Mouse (Mus musculus): ENCODE data around the gene Brf1.
A peak's percentile ranks its signal among the peaks of the same experiment; 100 is the strongest.

Brf1 gene

DNA sequence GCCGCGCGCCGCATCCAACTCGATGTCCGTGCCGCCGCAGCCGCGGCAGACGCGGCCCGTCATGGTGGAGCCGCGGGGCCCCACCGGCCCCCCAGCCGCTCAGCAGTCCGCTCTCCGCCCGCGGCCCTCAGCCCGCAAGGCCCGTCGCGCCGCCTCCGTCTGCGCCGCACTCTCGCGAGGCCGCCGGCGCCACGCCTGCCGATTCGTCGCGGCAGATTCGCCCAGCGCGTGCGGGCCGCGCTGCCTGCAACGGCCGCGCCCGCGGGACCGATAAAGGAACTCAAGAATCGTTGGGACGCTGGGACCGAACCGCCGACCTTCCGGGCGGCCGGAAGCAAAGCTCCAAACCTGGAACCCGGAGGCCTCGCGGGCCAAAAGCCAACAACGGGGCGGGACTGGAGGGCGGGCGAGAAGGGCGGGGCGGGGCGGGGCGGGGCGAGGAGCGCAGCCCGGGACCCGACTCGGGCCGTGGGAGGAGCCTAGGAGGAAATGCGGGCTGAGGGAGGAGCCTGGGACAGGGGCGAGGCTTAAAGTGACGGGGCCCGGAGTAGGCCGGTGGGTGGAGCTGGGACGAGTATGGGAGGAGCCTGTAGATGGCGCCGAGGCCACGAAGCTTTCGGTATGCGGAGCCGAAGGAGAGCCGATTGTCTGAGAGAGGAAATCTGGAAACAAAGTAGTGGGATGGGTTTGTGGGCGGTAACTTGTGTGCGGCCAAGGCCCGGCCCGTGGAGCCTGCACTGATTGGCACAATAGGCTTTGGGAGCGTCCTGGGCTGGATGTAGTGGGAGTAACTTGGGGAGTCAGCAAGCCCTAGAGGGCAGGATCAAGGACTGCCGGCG is at the start of gene Brf1:
Brf1 (minus strand) TSS at position 411 of the 839 bp plus-strand sequence.
- DNase-seq (ENCODE audit: low spot score) = peak; percentile 98

DNA sequence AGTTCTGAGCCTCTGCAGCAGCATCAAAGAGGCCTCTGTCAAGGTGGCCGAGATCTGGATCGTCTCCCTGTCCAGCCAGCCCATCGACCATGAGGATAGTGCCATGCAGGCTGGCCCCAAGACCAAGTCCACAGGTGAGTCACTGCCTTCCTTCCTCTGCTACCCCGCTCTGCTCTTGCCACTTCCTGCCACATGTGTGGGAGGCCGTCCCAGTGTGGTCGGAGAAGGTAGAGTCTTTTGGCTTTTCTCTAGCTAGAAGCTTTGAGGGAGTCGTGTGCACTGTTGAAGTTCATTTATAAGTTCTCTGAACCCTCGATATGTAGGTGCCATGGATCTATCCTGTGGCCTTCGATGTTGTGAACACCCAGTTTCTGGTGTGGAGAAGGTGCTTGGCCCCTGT is 49.3 kb upstream of the Brf1 start:
- no peak for DNase-seq (ENCODE audit: low spot score)

DNA sequence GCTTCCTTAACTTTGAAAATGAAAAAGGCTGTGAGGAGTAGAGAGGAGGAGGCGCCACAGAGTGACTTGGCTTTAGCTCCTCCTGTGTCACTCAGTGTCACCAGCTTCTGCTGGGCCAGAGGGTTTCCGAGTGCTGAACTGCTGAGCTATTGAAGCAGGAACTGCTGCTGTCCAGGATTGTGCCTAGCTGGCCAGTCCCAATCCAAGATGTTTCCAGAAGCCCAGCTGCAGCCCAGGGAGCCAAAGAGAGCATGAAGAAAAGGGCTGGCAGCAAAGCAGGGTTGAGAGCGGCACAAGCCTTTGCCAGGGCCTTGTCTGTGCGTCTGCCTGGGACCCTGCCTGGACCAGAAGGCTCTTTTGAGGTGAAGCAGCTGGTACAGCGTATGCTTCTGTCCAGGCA is 47.6 kb upstream of the Brf1 start:
- no peak for DNase-seq (ENCODE audit: low spot score)

- DNase-seq (ENCODE audit: low spot score) = no peak
Measured at GRCm38 (mm10) chr12:113046861-113047260, 46.4 kb upstream of the Brf1 start.

DNA sequence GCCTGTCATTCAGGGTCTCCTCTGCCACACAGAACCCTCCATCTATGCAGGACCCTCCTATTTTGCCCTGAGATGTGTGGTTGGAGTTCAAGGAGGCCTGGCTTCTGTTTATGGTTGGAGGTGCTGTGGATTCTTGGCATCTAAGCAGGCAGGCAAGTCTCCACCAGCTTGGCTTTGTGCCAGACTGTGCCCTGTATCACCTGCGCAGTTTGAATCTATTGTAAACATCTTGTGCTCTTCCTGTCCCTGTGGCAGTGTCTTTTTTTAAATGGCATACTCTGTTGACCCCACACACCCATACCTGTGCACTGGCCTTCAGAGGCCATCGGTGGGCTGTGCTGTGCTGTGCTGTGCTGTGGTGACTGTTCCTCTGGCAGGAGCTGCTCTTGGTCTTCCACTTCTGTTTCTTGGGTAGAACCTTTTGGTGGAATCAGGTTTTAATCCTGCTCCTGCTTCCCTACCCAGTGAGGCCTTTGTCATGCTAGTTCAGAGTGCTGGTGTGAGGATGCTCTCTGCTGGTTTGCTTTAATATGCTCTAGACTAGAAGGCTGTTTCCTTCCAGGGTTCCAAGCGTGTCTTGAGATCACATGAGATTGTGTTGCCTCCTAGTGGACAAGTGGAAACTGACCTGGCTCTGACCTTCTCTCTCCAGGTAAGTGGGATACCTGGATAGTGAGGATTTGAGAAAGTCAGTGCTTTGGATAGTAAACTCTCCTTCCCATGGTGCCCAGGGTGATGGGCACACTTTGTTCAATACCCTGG is 44.6 kb upstream of the Brf1 start:
- no peak for DNase-seq (ENCODE audit: low spot score)

DNA sequence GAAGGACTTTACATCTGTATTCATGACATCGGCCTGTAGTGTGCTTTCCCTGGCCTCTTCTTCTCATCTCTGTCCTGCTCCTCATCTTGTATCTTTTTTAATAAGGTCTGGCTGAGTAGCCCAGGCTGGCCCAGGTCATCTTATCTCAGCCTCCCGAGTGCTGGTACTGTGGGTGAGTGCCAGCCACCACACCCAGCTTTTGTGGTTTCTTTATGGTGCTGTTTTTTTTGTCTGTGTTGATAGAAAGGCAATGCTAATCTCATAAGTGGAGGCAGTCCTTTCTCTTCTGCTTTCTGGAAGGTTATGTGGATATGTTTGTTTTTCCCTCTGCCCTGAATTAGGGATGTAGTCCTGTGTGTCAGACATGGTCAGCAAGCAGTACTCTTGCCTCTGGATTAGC is 42.0 kb upstream of the Brf1 start:
- DNase-seq (ENCODE audit: low spot score) = no peak

DNA sequence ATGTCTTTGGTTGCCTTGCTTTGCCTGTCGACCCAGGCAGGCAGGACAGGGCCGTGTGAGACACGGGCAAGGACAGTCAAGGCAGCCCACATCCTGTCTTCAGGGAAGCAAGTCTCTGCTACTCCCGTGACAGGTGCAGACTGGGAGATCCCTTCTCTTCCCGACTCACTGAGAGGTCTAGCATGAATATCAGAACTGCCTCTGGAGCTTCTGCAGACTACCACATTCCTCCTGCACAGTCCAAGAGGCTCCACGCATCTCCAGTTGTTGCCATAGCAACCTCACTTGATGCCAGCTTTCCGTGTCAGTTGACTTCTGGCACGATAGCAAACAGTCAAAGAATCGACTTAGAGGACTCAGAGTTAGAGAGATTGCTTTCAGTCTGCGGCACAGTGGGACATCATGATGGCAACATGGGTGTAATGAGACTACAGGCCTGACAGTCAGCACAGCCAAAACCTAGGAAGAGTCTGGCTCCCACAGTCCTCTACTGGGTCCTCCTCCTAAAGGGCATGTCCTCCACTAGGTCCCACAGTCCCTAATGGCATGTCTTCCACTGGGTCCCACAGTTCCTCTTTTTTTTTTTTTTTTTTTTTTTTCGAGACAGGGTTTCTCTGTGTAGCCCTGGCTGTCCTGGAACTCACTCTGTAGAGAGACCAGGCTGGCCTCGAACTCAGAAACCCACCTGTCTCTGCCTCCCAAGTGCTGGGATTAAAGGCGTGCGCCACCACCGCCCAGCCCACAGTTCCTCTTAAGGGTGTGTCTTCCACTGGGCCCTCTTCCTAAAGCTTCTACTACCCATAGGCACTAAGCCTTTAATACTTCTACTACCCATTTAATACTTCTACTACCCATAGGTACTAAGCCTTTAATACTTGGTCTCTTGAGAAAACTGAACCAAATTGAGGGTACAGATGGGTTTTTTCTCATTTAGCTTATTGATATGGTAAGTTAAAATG is 41.3 kb upstream of the Brf1 start:
- peak; percentile 50 for DNase-seq (ENCODE audit: low spot score)

DNA sequence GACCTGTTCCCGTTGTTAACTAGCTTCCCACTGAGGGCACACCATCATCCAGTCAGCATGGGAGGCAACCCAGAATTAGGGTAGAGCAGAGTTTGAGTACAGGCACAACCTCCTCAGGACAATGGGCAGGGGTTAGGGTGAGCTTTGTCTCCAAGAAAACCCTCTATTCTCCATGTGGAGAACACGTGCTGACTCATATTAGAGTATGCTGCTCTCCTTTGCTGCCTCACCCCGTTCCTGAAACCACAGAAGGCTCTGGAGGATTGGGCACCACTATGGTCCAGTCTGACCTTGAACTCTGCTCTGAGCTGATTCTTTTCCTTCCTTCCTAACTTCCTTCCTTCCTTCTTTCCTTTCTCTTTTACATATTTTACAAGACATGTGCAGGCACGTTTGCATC is 37.9 kb upstream of the Brf1 start:
- no peak for DNase-seq (ENCODE audit: low spot score)

DNA sequence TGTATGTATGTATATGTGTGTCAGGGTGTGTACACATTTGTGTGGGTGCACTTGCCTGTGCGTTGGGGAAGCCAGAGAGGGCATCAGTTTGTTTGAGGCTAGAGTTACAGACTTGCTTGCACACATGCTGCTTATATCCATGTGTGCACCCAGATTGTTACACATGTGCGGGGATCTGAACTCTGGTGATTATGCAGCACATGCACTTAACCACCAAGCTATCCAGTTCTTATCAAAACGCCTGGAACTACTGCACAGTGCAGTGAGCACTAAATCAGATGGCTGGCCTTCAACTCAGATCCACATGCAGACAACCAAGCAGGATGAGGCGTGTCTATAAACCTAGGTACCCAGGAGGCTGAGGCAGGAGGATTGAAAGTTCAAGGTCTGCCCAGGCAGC is 36.5 kb upstream of the Brf1 start:
- DNase-seq (ENCODE audit: low spot score) = no peak

- no peak for DNase-seq (ENCODE audit: low spot score)
Measured at GRCm38 (mm10) chr12:113035093-113035492, 34.6 kb upstream of the Brf1 start.

GRCm38 (mm10) chr12:113032296-113033250 is 32.1 kb upstream of the Brf1 start:
- DNase-seq (ENCODE audit: low spot score) = no peak

GRCm38 (mm10) chr12:113031441-113031840 is 30.9 kb upstream of the Brf1 start:
- no peak for DNase-seq (ENCODE audit: low spot score)

DNA sequence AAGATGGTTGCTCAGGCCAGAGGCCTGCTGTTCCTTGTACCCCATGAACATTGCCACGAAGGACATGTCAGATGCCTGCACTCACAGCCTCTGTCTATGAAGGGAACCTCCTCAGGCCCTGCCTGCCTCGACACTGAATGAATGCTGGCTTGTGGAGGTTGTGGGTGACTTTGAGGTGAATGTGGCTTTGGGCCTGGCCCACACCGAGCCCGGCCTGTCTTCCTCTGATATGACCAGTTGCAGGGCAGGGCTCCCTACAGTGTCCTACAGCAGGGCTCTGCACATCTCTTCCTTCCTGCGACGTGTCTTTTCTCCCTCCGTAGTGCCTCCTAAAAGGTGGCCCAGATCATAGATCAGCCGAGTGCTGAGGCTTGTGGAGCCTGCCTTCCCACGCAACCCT is 30.5 kb upstream of the Brf1 start:
- DNase-seq (ENCODE audit: low spot score) = no peak

GRCm38 (mm10) chr12:113030046-113030445 is 29.5 kb upstream of the Brf1 start:
- no peak for DNase-seq (ENCODE audit: low spot score)

DNA sequence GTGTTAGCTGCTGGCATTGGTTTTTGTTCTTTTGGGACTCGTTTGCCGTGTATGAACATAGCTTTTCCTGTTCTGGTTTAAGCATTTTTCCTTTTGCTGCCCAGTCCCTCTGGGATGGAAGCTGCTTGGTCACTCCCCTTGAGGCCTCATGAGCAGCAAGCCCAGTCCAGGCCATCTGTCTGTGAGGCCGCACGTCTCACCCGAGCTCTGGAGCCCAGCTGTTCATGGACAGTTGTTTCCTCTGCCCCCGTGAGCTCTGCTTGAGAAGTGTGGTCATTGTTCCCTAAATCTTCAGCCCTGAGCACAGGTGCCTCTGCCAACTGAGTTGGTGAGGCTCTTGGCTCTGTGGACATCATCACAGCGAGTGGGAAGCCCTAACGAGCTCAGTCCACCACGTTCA is 28.4 kb upstream of the Brf1 start:
- no peak for DNase-seq (ENCODE audit: low spot score)

DNA sequence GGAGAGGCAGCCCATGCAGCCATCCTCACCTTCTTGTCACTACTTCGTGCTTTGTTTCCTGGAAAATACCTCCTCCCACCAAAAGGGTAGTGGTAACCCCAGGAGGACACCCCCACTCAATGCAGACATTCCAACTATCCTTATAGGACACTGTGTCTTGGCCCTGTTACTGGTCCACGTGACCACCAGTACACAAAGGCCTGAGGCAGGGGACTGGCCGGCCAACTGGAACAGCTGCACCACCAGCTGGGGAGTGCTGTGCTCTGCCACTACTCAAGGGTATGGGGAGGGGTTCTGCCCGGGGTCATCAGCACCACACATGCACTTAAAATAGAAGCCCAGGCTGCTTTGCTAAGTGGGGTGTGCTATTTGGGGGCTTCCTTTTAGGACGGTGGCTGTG is 27.6 kb upstream of the Brf1 start:
- no peak for DNase-seq (ENCODE audit: low spot score)

GRCm38 (mm10) chr12:113027495-113027894 is 27.0 kb upstream of the Brf1 start:
- DNase-seq (ENCODE audit: low spot score) = no peak

- DNase-seq (ENCODE audit: low spot score) = no peak
Measured at GRCm38 (mm10) chr12:113026557-113026956, 26.1 kb upstream of the Brf1 start.

GRCm38 (mm10) chr12:113023082-113023481 is 22.6 kb upstream of the Brf1 start:
- no peak for DNase-seq (ENCODE audit: low spot score)

DNA sequence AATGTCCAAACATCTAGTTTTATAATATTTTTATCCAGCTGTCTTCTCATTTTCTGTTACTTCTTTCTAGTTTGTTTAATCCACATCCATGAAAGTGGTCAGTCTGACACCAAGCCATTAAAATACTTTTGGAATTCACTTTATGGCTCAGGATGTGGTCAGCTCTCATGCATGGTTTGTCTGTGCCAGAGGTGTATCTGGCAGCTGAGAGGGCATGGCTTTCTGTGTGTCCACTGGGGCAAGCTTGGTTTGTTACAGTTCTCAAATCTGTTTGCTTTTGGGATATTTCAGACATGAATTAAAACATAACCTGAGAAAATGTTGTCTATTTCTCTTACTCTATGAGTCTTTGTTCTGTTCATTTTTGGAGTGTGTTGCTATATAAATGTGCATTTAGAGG is 21.0 kb upstream of the Brf1 start:
- no peak for DNase-seq (ENCODE audit: low spot score)

GRCm38 (mm10) chr12:113018763-113019162 is 18.3 kb upstream of the Brf1 start:
- DNase-seq (ENCODE audit: low spot score) = no peak
